Mouse (Mus musculus) frontal cortex, postnatal 10 days (tissue): ENCODE results near the gene Sin3a.

Experiments used
- DNase-seq, 2 experiments: peaks; one replicate each; pipeline ENCODE4 v3.0.0; 2022; ENCODE audit warnings: low spot score in 2 of 2, mixed read lengths in 1 of 2

The Sin3a gene

GRCm38 (mm10) chr9:57166173-57166572, 94.3 kb downstream of the Sin3a start:
- DNase-seq = no peak

GRCm38 (mm10) chr9:57168411-57168810, 96.6 kb downstream of the Sin3a start:
- no peak for DNase-seq
